Comparison of ENCODE assay signal across 8 mouse cellular contexts in the genomic region with DNA sequence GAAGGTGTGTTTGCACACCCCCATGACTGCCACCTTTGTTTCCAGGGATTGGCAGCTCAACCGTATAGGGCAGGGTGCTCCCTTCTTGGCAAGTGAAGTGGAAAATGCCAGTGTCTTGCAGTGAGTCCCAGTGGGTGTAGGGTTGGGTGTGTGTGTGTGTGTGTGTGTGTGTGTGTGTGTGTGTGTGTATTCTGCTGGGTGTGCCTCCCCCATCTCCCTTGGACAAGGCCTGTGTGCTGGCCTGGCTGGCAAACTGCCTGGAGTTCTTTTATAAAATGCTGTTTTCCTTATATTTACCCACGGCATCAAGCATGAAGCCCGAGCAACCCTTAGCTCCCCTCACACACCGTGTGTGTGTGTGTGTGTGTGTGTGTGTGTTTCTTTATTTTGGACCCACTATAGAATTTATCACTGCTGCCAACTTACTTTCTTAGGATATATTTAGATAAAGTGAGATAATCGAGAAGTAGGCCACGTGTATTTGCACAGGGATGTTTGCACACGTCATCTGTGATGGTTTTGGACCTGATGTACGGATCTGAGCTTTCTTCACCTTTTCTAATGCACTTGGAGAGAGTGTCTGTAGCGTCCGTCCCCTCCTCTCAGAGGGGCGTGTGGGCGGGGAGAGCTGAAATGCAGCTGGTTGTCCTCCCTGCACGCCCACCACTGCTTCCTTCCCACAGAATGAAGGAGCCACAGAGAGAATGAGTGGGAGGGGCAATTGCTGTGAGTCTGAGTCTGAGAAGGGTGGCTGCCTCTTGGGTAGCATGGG.
A peak's percentile ranks its signal among the peaks of the same experiment; 100 is the strongest.
DNase-seq lines count a peak whose midpoint lies in the region; ATAC-seq and TF ChIP-seq lines count a peak whose summit lies in the region.

No protein-coding gene starts in this region.

- TF ChIP-seq RAD21 in MEL (IDR thresholded peaks at IDR 0.05; ENCODE audit: low read depth, low read length), result no peak

- peaks cover 0 to 38% of the 10 kb centered on the region in 2 experiments; a peak in 3 of 4 replicates for H3K36me3 ChIP-seq in MEL (ENCODE audit: control insufficient read depth in 1 of 2, insufficient read depth in 2 of 2, low read length in 2 of 2)
- no peaks in the 10 kb centered on the region for H3K36me3 ChIP-seq in forebrain, embryonic 12.5 days (replicated peaks)
- H3K36me3 ChIP-seq in limb, embryonic 15.5 days, result no peaks in the 10 kb centered on the region

- no peak overlapping the region for H3K9ac ChIP-seq in MEL (ENCODE audit: control insufficient read depth, low read depth, low read length, poor library complexity, severe bottlenecking)
- H3K9ac ChIP-seq in forebrain, embryonic 12.5 days, result 0 out of 2 replicates have a peak overlapping the region, but pooled peaks have one; percentile 1
- no peak overlapping the region for H3K9ac ChIP-seq in limb, embryonic 15.5 days

- peaks cover 17% of the 10 kb centered on the region for H3K79me2 ChIP-seq in MEL (ENCODE audit: control insufficient read depth, insufficient read depth, low read length, poor library complexity)

- H3K4me3 ChIP-seq in MEL (ENCODE audit: control insufficient read depth in 1 of 2, insufficient read depth in 1 of 2, low read depth in 2 of 2, low read length in 2 of 2), result no peak overlapping the region
- H3K4me3 ChIP-seq in forebrain, embryonic 12.5 days (replicated peaks), result no peak overlapping the region
- H3K4me3 ChIP-seq in limb, embryonic 15.5 days, result no peak overlapping the region

- DNase-seq in kidney, adult 11 months, result peak; percentile 24
- DNase-seq in kidney, adult 9 months, result no peak
- peak; percentile 34 for DNase-seq in MEL (ENCODE audit: low read depth, low spot score)
- DNase-seq in thymus, postnatal 14 days, result peak; percentile 82
- DNase-seq in adrenal gland, adult 2 months, result no peak
- DNase-seq in testis, postnatal 14 days (ENCODE audit: low spot score), result no peak

- no peak for TF ChIP-seq POLR2A in MEL (IDR thresholded peaks at IDR 0.05; ENCODE audit: control insufficient read depth in 1 of 2, insufficient read depth in 1 of 2, low read depth in 1 of 2, low read length in 2 of 2, poor library complexity in 1 of 2)

- H3K9me3 ChIP-seq in MEL (replicated peaks; ENCODE audit: insufficient read depth, low read length), result no peaks in the 10 kb centered on the region
- H3K9me3 ChIP-seq in forebrain, embryonic 12.5 days, result no peaks in the 10 kb centered on the region
- no peaks in the 10 kb centered on the region for H3K9me3 ChIP-seq in limb, embryonic 15.5 days

- peaks cover 25 to 39% of the 10 kb centered on the region in 2 experiments for H3K4me1 ChIP-seq in MEL (ENCODE audit: control insufficient read depth in 1 of 2, insufficient read depth in 2 of 2, low read length in 2 of 2)
- H3K4me1 ChIP-seq in forebrain, embryonic 12.5 days, result peaks cover 86% of the 10 kb centered on the region
- H3K4me1 ChIP-seq in limb, embryonic 15.5 days, result peaks cover 59% of the 10 kb centered on the region

- H3K4me2 ChIP-seq in forebrain, embryonic 12.5 days, result no peak overlapping the region
- H3K4me2 ChIP-seq in limb, embryonic 15.5 days, result no peak overlapping the region

- 0 out of 2 replicates have a peak, but pooled peaks have one; percentile 42 for ATAC-seq in forebrain, embryonic 12.5 days (ENCODE audit: low FRiP score)
- peak; percentile 65; the same call in 1 of the 2 replicates for ATAC-seq in limb, embryonic 15.5 days (ENCODE audit: insufficient number of reproducible peaks, low FRiP score, low TSS enrichment, low read depth)

- H3K27ac ChIP-seq in MEL (ENCODE audit: control insufficient read depth, low read depth, low read length), result peak overlapping the region; percentile 1; the same call in 1 of the 2 replicates
- H3K27ac ChIP-seq in forebrain, embryonic 12.5 days, result 0 out of 2 replicates have a peak overlapping the region, but pooled peaks have one; percentile 10
- H3K27ac ChIP-seq in limb, embryonic 15.5 days, result peak overlapping the region; percentile 82

- H3K27me3 ChIP-seq in MEL (ENCODE audit: control insufficient read depth in 1 of 2, insufficient read depth in 2 of 2, low read length in 2 of 2), result no peaks in the 10 kb centered on the region
- H3K27me3 ChIP-seq in forebrain, embryonic 12.5 days, result no peaks in the 10 kb centered on the region
- no peaks in the 10 kb centered on the region for H3K27me3 ChIP-seq in limb, embryonic 15.5 days

- TF ChIP-seq CTCF in MEL (IDR thresholded peaks at IDR 0.05 in 2 of 3, conservative IDR thresholded peaks at IDR 0.05 in 1 of 3; ENCODE audit: control insufficient read depth in 1 of 3, insufficient read depth in 1 of 3, low read depth in 2 of 3, low read length in 3 of 3, poor library complexity in 1 of 3, severe bottlenecking in 1 of 3), result no peak

- TF ChIP-seq EP300 in MEL (IDR thresholded peaks at IDR 0.05; ENCODE audit: low read depth in 1 of 2, low read length in 2 of 2), result no peak

- 50% methylated on average over 13 of the region's 13 CpGs for WGBS in forebrain, embryonic 12.5 days
- WGBS in limb, embryonic 15.5 days, result 37% methylated on average over 13 of the region's 13 CpGs

TF ChIP-seq in MEL, 35 proteins besides CTCF, POLR2A, EP300 and RAD21:
- TF ChIP-seq MXI1 (IDR thresholded peaks at IDR 0.05; ENCODE audit: low read depth, low read length) (peak; percentile 36; the same call in 1 of the 2 replicates), MAX (IDR thresholded peaks at IDR 0.05; ENCODE audit: low read length) (no peak), ZNF384 (IDR thresholded peaks at IDR 0.05; ENCODE audit: low read depth, low read length) (no peak), ZC3H11A (IDR thresholded peaks at IDR 0.05; ENCODE audit: low read depth, low read length) (no peak)

Comparison
In these comparisons a context has a peak if more than half of its experiments do, and no peak if none do; other contexts are left out.
1. DNase-seq: peak in kidney, adult 11 months (single experiment), MEL (single experiment) and thymus, postnatal 14 days (single experiment); none in kidney, adult 9 months (single experiment), adrenal gland, adult 2 months (single experiment) and testis, postnatal 14 days (single experiment).
2. H3K27ac ChIP-seq: peak in every context shown above with its lines; median percentile 82 in limb, embryonic 15.5 days; 10 in forebrain, embryonic 12.5 days; 1 in MEL.